Mouse (Mus musculus) adrenal gland, adult 18-20 months (tissue): ENCODE measurements around the gene Gm11639. TPM values are rescaled to one million over a fixed set of nuclear protein-coding genes. Genes with fewer than 3 reads are reported as not detected.

Experiments used
- DNase-seq, 2 experiments: peaks; one replicate each; pipeline ENCODE4 v3.0.0; 2021 to 2022; ENCODE audit warnings: low spot score in 2 of 2
- long read RNA-seq, 2 experiments: library from polyadenylated mRNA; stranded (forward); transcript quantifications; one replicate each; pipeline ENCODE4 v2.0.0; 2021
- total RNA-seq, 2 experiments: library from RNA; stranded (reverse); gene quantifications; 1 replicate in 1 of 2; 2 replicates in 1 of 2; pipeline ENCODE4 v1.2.3; 2021

The Gm11639 gene
- under 1 TPM in 1 of 2 experiments, not detected in 1; 0.03 TPM for total RNA-seq
- long read RNA-seq, experiment 1, result 0 reads
- long read RNA-seq, experiment 2, result 0 reads

DNA sequence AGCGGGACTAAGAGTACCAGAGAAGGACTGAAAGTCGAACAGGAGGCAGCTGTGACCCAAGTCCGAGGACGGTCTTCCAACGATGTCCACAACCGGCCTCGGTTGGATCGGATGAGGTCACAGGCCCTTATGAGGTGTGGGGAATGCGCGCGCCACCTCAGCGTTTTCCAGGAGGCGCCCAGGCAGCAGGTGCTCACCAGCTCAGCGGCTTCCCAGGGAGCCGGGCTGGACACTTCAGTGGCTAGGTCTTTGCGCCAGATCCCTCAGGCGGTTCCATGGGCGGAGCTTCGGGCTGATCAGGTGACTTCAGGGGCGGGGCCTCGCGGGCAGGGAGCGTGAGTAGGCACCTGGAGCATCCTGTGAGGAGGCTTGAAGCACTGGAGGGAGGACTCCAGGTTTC, at the start of gene Gm11639:
TSS of gene Gm11639 (plus strand) at position 160 of the 400 bp plus-strand sequence.
- DNase-seq, result no peak

DNA sequence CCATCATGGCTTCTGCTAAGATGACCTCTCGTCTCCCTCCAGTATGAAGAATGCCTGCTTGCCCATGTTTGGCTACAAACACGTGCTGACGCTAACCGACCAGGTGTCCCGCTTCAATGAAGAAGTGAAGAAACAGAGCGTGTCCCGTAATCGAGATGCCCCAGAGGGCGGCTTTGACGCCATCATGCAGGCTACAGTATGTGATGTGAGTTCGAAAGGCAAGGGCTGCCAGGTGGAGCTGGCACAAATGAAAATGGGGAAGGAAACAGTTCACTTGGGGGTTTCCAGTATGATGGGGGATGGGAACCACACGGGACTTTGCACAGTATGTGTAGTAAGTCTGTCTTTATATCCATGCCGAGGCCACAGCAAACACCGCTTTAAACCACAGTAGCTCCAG, 48.5 kb upstream of the Gm11639 start:
- no peak for DNase-seq

GRCm38 (mm10) chr11:104638006-104638405, 47.5 kb upstream of the Gm11639 start:
- DNase-seq, result no peak

- DNase-seq, result no peak
These were observed 46.6 kb upstream of the Gm11639 start for GRCm38 (mm10) chr11:104638906-104639305.

DNA sequence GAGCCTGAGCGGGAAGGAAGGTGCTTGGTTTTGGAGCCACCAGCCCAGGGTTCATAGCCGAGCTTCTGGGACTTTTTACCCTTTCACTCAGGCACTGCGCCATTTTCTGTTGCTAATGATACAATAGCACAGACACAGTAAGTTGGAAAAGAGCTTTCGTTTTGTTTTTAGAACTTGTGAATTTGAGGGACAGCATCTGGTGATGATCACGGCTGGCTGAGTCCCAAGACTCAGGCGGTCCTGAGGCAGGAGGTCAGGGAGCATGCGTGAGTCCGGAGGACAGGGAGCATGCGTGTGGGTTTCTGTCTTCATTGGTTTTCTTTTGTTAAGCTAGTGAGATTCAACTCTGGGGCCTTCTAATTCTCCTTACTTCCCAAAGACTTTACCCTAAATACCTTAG, 45.9 kb upstream of the Gm11639 start:
- no peak for DNase-seq

GRCm38 (mm10) chr11:104640894-104641293, 44.6 kb upstream of the Gm11639 start:
- DNase-seq, result no peak

DNA sequence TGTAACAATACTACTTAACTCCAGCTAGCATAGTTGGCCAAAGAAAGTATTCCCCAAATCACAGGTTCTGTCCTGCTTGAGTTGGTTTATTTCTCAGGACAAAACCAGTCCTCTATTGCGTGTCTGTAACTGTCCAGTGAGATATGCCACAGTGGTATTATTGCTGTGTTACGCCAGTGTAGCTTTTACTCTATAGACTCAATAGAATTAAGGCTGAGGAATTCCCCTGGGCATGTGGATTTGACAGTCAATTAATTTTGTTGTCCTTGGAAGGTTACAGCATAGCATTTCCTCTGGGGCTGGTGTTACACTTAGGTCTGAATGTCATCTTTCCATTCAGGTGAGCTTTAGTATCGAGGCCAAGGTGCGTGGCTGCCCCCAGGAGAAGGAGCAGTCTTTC, 42.3 kb upstream of the Gm11639 start:
- DNase-seq, result no peak

DNA sequence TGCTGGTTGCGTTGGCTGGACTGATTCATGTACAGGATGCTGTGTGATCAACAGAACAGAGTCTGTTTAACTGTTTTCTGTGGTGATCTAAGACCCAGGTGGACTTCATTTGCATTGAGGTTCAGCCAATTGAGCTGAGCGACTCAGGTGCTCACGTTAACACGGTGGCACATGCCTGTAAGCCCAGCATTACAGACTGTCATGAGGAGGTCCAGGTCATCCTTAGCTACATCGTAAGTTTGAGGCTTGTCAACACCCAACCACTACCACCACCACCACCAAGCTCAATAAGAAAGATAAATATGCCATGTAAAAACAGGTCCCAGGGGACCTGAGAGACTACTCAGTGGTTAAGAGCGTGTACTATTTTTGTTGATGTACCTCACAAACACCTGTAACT, 40.1 kb upstream of the Gm11639 start:
- DNase-seq, result no peak

DNA sequence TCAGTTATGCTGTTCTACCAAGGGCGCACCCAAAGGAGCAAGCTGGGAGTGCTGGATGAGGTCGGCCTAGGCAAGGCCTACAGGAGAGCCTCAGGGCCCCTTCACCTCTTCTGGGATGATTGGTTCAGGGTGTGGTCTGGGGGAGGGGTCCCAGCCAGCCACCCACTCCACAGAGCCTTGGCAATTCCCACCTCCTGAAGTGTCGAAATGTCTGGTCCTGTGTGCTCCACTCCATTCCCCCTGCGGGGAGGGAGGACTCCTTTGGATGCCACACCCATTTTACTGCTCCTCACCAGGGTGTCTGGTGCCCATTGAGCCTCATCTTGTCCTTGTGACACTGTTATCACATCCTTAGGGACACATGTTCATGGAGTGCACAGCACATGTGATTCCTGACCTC, 39.3 kb upstream of the Gm11639 start:
- no peak for DNase-seq

DNA sequence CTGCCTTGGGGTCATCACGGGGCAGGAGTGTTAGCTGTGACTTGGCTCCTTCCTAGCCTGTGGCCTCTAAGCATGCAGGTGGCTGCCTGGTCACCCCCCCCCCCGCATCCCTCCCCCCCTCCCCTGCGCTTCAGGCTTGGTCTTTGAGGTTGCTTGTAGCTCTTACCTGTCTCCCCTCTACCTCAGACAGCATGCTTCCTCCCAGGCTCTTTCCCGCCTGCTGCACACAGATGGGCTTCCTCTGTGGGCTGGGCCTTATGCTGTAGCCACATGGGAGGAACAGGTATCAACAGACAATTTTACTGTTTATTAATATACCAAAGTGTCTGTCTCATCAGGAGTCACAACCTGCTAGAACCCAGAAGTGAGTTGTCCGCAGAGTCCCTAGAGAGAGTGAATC, 38.9 kb upstream of the Gm11639 start:
- DNase-seq, result no peak

GRCm38 (mm10) chr11:104647188-104647867, 38.2 kb upstream of the Gm11639 start:
- no peak for DNase-seq

DNA sequence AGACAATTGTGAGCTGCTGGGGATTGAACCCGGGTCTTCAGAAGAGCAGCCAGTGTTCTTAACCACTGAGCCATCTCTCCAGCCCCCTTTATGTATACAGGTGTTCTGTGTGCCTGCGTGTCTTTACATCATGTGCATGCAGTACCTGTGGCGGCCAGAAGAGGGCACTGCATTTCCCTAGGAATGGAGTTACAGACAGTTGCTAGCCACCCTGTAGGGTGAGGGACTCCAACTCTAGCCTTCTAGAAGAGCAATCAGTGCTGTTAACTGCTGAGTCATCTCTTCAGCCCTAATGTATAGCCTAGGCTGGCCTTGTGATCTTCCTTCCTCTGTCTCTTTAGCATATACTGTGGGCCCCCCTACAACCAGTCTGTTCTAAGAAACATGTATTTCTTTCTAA, 36.9 kb upstream of the Gm11639 start:
- peak in 1 of 2 experiments; percentile 49 for DNase-seq

GRCm38 (mm10) chr11:104660599-104660998, 24.9 kb upstream of the Gm11639 start:
- no peak for DNase-seq

DNA sequence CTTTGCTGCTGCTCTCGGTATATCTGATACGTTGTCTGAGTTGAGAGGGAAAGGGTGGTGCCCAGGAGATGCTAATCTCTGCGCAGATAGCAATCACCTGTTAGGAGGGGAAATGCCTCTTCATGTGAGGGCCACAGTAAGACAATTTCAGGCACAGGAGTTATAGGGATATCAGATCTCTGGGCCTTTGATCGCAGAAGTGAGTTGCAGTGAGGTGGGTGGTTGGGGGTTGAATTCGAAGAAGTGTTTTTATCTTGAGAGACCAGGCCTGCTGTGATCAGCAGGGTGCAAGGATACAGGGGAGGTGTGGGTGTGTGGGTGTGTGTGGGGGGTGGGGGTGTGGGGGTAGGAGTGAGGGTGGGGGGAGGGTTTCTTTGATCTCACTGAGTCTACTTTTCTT, 24.4 kb upstream of the Gm11639 start:
- no peak for DNase-seq

DNA sequence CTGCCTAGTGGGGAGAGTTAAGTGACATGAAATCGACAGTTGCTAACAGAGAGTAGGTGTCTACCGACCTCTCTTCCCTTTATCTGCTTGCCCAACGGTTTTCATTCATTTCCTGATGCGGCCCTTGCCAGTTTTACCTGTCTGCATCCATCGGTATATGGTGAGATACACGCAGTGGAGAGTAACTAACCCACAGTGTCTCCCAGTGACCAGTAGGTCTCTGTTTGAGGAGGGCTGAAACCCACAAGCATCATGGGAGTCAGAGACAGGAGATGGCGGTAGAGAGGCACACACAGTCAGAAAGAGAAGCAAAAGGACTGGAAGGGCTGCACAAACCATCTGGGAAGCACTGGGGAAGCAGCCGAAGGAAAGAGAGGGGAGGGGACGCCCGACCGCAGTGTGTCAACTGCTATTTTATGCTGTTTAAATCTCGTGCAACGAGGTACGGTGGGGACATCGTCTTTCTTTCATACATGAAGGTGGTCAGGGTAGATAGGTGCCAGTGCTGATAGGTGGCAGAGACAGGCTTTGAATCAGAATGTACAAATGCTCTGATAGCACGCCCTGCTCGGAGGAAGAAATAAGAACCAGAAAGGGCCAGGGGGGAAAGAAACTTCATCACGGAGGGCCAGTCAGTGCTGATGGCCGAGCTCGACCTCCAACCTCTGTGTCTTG, 23.8 kb upstream of the Gm11639 start:
- DNase-seq, result no peak

DNA sequence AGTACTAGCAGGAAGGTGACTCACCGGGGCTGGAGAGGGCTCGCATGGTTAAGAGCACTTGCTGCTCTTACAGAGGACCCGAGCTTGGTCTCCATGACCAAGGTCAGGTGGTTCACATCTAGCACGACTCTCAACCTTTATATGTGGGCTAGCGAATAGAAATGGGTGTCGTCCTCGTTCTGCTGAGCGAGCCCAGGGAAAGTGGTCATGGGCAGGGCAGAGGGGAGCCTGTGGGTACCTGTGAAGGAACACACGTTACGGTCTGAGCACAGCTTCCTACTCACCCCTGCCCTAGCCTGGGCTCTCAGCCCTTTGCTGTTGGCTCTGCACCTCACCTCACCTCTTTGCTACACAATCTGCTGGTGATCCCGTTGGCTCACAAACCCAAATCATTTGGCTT, 22.9 kb upstream of the Gm11639 start:
- no peak for DNase-seq

GRCm38 (mm10) chr11:104663241-104663877, 22.1 kb upstream of the Gm11639 start:
- DNase-seq, result no peak

DNA sequence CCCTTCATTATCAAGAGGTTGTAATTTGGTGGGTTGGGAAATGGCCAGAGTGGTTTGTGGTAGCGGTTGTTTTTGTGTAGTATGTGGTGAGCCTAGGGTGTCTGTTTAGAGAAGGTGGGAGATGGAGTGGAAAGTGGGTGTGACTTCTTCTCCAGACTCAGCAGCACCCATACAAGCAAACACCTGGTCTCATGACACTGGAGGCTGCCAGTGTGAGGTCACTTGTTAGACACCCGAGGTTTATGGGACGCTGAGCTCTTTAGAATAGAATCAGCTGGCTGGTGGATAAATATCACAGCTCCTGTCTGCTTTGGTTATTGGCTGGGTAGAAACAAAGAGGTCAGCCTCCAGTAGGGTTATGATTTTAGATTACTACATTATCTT, 21.6 kb upstream of the Gm11639 start:
- DNase-seq, result no peak

DNA sequence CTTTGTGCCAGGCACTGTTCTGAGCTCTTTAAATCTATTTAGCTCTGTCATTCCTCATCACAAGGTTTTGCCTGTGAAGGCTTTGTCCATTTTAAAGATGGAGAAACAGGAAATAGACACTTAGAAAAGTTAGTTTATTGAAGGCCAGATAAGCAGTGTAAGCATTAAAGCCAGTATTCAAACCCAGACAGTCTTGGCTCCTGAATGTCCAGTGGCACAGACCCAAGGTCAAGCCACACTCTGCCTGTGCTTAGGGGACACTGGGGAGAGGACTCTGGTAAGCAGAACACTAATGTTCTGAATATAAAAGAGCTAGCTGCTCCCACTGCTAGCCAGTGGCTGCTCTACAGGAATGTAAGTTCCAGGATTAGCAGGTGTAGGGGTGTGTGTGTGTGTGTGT, 21.1 kb upstream of the Gm11639 start:
- no peak for DNase-seq

DNA sequence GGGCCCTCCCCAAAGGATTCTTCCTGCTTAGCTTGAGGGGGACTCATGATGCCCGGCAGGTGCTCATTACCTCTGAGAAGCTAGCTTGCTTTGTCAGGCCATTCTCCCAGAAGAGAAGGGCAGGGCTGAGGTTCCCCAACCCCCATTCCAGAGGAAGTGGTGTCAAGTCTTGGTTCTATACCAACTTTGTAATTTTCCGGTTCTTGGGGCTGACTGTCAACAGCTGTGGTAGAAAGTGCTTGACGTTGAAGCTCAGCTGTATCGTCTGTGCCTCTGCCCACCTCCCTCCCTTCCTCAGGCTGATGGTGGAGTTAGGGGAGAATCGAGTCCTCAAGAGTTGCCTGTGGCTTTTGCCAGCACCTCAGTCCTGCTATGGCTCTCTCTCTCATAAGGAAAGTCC, 18.1 kb upstream of the Gm11639 start:
- no peak for DNase-seq

- no peak for DNase-seq
These were observed 12.1 kb upstream of the Gm11639 start for GRCm38 (mm10) chr11:104673412-104673811.

GRCm38 (mm10) chr11:104674768-104675167, 10.7 kb upstream of the Gm11639 start:
- no peak for DNase-seq
